Mouse (Mus musculus): Measurements from ENCODE around the gene Cbr2. TPM values are rescaled to one million over a fixed set of nuclear protein-coding genes. Genes with fewer than 3 reads are reported as not detected.

Gene Cbr2
- total RNA-seq, 2 experiments from 2014 or later, result 2.9 to 3.0 TPM

DNA sequence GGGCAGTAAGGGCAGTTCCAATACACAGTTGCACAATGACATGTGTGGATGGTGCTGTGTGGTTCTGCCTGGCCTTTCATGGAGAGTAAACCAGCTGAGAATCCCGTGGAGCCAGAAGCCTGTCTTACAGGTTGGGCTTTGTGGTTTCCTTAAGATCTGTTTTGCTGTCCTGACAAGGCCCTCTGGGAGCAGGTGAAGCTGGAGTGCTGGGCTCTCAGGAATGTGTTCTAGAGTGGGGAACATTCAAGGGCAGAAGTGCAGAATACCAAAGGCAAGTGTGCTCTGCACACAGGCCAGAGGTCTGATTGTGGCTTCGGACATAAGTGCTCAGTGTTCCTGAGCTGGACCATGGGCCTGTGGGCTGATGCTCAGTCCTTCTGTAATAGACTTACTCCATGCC is 47.3 kb downstream of the Cbr2 start:
- intact Hi-C loops (cut with DNase I), result no loop called here
- DNase-seq, result no peak

- intact Hi-C loops (cut with DNase I), result no loop called here
- DNase-seq, result no peak
Measured at GRCm38 (mm10) chr11:120684086-120684485, 47.8 kb downstream of the Cbr2 start.

GRCm38 (mm10) chr11:120683536-120683935 is 48.4 kb downstream of the Cbr2 start:
- DNase-seq, result no peak
- intact Hi-C loops (cut with DNase I), result no loop called here

DNA sequence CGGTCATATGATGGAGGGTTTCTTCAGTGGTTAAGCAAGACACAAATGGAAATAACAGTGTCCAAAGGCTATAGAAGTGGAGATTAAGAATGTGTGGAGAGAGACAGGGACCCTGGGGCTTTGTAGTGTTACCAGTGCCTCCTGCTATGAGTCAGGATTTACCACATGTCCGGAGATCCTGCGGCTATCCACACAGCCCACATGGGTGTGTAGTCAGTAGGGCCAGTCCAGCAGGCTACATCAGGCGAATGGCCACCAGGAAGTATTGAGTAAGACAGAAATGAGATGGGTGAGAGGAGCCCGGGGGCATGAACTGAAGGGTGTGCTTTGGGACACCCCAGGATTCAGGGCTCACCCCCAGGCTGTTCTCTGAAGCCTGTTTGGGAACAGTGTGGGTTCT is 49.2 kb downstream of the Cbr2 start:
- DNase-seq, result no peak
- intact Hi-C loops (cut with DNase I), result no loop called here

DNA sequence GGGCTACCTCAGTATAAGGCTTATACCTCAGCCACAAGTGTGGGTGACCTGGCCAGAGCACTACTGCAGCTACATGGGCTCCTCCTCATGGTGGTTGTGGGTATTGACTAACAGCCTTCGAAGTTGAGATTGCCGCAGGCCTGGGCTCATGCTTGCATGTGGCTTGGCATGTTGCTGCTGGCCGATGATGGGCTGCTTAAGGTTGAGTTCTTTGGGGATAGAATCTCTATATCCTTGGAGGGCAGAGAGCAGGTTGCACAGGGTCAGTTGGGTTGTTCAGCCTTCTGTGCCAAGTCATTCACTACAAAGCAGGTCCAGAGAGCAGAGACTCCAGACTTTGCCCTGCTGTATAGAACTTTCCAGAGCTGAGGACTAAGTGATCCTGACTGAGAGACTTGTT is 52.0 kb downstream of the Cbr2 start:
- no peak for DNase-seq
- intact Hi-C loops (cut with DNase I), result no loop called here

Other genes starting within 250 kb of the Cbr2 start
- gene Mrpl12, start 247.5 kb downstream of the Cbr2 start, total RNA-seq (2021), result 10 to 100 TPM; 74.4 to 74.5 TPM
- gene Slc25a10, start 240.3 kb downstream of the Cbr2 start, total RNA-seq (2021), result 10 to 100 TPM; 27.2 to 27.6 TPM
- under 1 TPM in 1 of 2 experiments, not detected in 1; 0.18 TPM for gene Gcgr, start 201.4 kb downstream of the Cbr2 start, total RNA-seq (2021)
- 100 to 1,000 TPM; 105 to 113 TPM for gene Mcrip1, start 182.4 kb downstream of the Cbr2 start, total RNA-seq (2021)
- gene Ppp1r27, start 181.0 kb downstream of the Cbr2 start, total RNA-seq (2021), result not detected
- gene P4hb, start 158.9 kb downstream of the Cbr2 start, total RNA-seq (2021), result 100 to 1,000 TPM; 187 to 203 TPM
- gene Arhgdia, start 150.5 kb downstream of the Cbr2 start, total RNA-seq (2021), result 100 to 1,000 TPM; 351 to 368 TPM
- gene Alyref, start 133.7 kb downstream of the Cbr2 start, total RNA-seq (2021), result 100 to 1,000 TPM; 111 to 113 TPM
- 100 to 1,000 TPM; 113 to 115 TPM for gene Anapc11, start 133.7 kb downstream of the Cbr2 start, total RNA-seq (2021)
- gene Npb, start 123.6 kb downstream of the Cbr2 start, total RNA-seq (2021), result 1 to 10 TPM in 1 of 2 experiments, not detected in 1; 1.4 TPM
- 100 to 1,000 TPM; 144 to 168 TPM for gene Pcyt2, start 114.2 kb downstream of the Cbr2 start, total RNA-seq (2021)
- gene Sirt7, start 106.9 kb downstream of the Cbr2 start, total RNA-seq (2021), result 10 to 100 TPM; 37.5 to 38.0 TPM
- 10 to 100 TPM; 83.3 to 85.8 TPM for gene Mafg, start 98.5 kb downstream of the Cbr2 start, total RNA-seq (2021)
- gene Pycr1, start 88.3 kb downstream of the Cbr2 start, total RNA-seq (2021), result 1 to 10 TPM; 6.1 to 8.3 TPM
- gene Myadml2, start 84.0 kb downstream of the Cbr2 start, total RNA-seq (2021), result 1 to 10 TPM; 1.0 to 2.9 TPM
- 1 to 10 TPM; 4.7 to 7.8 TPM for gene Notum, start 70.9 kb downstream of the Cbr2 start, total RNA-seq (2021)
- 10 to 100 TPM; 79.1 TPM for gene Aspscr1, start 59.1 kb downstream of the Cbr2 start, total RNA-seq (2021)
- 10 to 100 TPM; 31.2 to 35.1 TPM for gene Cenpx, start 18.4 kb downstream of the Cbr2 start, total RNA-seq (2021)
- 10 to 100 TPM; 76.4 to 78.9 TPM for gene Lrrc45, start 18.2 kb downstream of the Cbr2 start, total RNA-seq (2021)
- 100 to 1,000 TPM; 505 to 551 TPM for gene Rac3, start 10.6 kb downstream of the Cbr2 start, total RNA-seq (2021)
- gene Dcxr, start 4.8 kb downstream of the Cbr2 start, total RNA-seq (2021), result 1 to 10 TPM; 2.5 to 3.2 TPM
- 10 to 100 TPM; 29.6 to 85.6 TPM for gene Hmga1b, start 30.7 kb upstream of the Cbr2 start, total RNA-seq (2021)
- gene Rfng, start 52.1 kb upstream of the Cbr2 start, total RNA-seq (2021), result 10 to 100 TPM; 82.1 to 87.1 TPM
- gene Gps1, start 52.2 kb upstream of the Cbr2 start, total RNA-seq (2021), result 100 to 1,000 TPM; 142 to 154 TPM
- gene Dus1l, start 64.3 kb upstream of the Cbr2 start, total RNA-seq (2021), result 10 to 100 TPM; 40.2 to 45.5 TPM
- gene Fasn, start 92.4 kb upstream of the Cbr2 start, total RNA-seq (2021), result 100 to 1,000 TPM; 448 to 457 TPM
- 10 to 100 TPM; 11.7 to 13.7 TPM for gene Ccdc57, start 200.8 kb upstream of the Cbr2 start, total RNA-seq (2021)
- 1 to 10 TPM; 1.4 to 3.6 TPM for gene Slc16a3, start 216.4 kb upstream of the Cbr2 start, total RNA-seq (2021)